Mouse (Mus musculus) ES-Bruce4 (cell line): ENCODE measurements at regions not wholly inside any gene's neighbourhood (a gene's known extent, or its start where the extent isn't known, plus 50 kb on each side); places are given as distances from the start of the nearest gene placed in this dataset.

ENCODE experiments used
- CTCF ChIP-seq: IDR thresholded peaks from one replicate; pipeline ENCODE4 v1.8.1; 2011; ENCODE audit warnings: low read depth, low read length
- EP300 ChIP-seq: IDR thresholded peaks from 2 replicates; pipeline ENCODE4 v1.6.1; 2011; ENCODE audit warnings: low read depth, low read length; ENCODE audit not compliant: insufficient read depth
- POLR2A ChIP-seq: IDR thresholded peaks from one replicate; pipeline ENCODE4 v1.8.1; 2011; ENCODE audit warnings: low read length; ENCODE audit not compliant: insufficient read depth

- TF ChIP-seq POLR2A: no peak
- TF ChIP-seq CTCF: no peak
- no peak for TF ChIP-seq EP300
These were observed 382.5 kb downstream of the Wdr11 start for GRCm38 (mm10) chr7:129974206-129974605.
